Mouse (Mus musculus) gastrocnemius, postnatal 36 days (tissue): ENCODE results near the gene Gm3880. TPM values are rescaled to one million over a fixed set of nuclear protein-coding genes. Genes with fewer than 3 reads are reported as not detected.
A peak's percentile ranks its signal among the peaks of the same experiment; 100 is the strongest.
"Not testable (repeated sequence)": the region's sequence is repeated elsewhere in the genome, so short reads cannot be mapped to it uniquely, and the experiment has no call there.

ENCODE experiments used
- DNase-seq, 2 experiments: peaks; one replicate each; pipeline ENCODE4 v3.0.0; 2022
- intact Hi-C: fragments of 180-260 bp; cut with DNase I; formaldehyde crosslinking; loops from one replicate; pipeline ENCODE4 v1.15.1; 2025
- long read RNA-seq, 2 experiments: library from polyadenylated mRNA; stranded (forward); transcript quantifications; one replicate each; pipeline ENCODE4 v2.0.0; 2021
- total RNA-seq, 2 experiments: library from RNA; stranded (reverse); gene quantifications; 2 replicates each; pipeline ENCODE4 v1.2.3; 2021

Gene Gm3880
- total RNA-seq = not detected
- long read RNA-seq, experiment 1 = 0 reads
- long read RNA-seq, experiment 2 = 0 reads

- DNase-seq, intact Hi-C loops: not testable (repeated sequence)
Observed at GRCm38 (mm10) chrX:102686872-102687271, at the start of gene Gm3880. Gene Gm3880, minus strand, starts transcription at chrX:102686972.

- intact Hi-C loops, DNase-seq: not testable (repeated sequence)
Observed at GRCm38 (mm10) chrX:102724226-102724625, 37.5 kb upstream of the Gm3880 start.

GRCm38 (mm10) chrX:102707535-102707934, 20.8 kb upstream of the Gm3880 start, which contains the start of the genes Gm9112 and Dmrtc1b:
Gene Gm9112, minus strand, starts transcription at chrX:102707635.
Gene Dmrtc1b, plus strand, starts transcription at chrX:102707865.
- DNase-seq, intact Hi-C loops: not testable (repeated sequence)

- intact Hi-C loops, DNase-seq: not testable (repeated sequence)
Observed at GRCm38 (mm10) chrX:102700636-102701035, 13.9 kb upstream of the Gm3880 start.

- DNase-seq = not testable (repeated sequence)
Observed at GRCm38 (mm10) chrX:102689252-102689651, 2.5 kb upstream of the Gm3880 start.

GRCm38 (mm10) chrX:102684706-102685105, 2.1 kb downstream of the Gm3880 start:
- intact Hi-C loops = not testable (repeated sequence)

More at GRCm38 (mm10) chrX:102689252-102689651, 2.5 kb upstream of the Gm3880 start:
- intact Hi-C loops = not testable (repeated sequence)

GRCm38 (mm10) chrX:102666641-102667040, 20.1 kb downstream of the Gm3880 start:
- no peak for DNase-seq
- intact Hi-C loops = no loop called here

More at GRCm38 (mm10) chrX:102684706-102685105, 2.1 kb downstream of the Gm3880 start:
- DNase-seq = not testable (repeated sequence)

- DNase-seq = peak in 1 of 2 experiments; percentile 17
- intact Hi-C loops = no loop called here
Observed at GRCm38 (mm10) chrX:102660712-102661111, 26.1 kb downstream of the Gm3880 start.

- intact Hi-C loops = no loop called here
- no peak for DNase-seq
Observed at GRCm38 (mm10) chrX:102645691-102646090, 41.1 kb downstream of the Gm3880 start.

GRCm38 (mm10) chrX:102645146-102645545, 41.6 kb downstream of the Gm3880 start:
- no peak for DNase-seq
- intact Hi-C loops = no loop called here

- peak in 1 of 2 experiments; percentile 28 for DNase-seq
Observed at GRCm38 (mm10) chrX:102644573-102644951, 42.2 kb downstream of the Gm3880 start.

GRCm38 (mm10) chrX:102643823-102644572, 42.8 kb downstream of the Gm3880 start, which contains the start of gene Phka1:
Gene Phka1, minus strand, starts transcription at chrX:102644246.
- intact Hi-C loops = no loop called here
- DNase-seq = peak; percentile 80 to 88

More at GRCm38 (mm10) chrX:102644573-102644951, 42.2 kb downstream of the Gm3880 start:
- intact Hi-C loops = no loop called here

Other genes with a start within 250 kb of the Gm3880 start
- gene Hdac8, start 181.6 kb downstream of the Gm3880 start, total RNA-seq = 1 to 10 TPM; 2.9 to 4.0 TPM
- 100 to 1,000 TPM; 451 to 641 TPM for gene Phka1, start 42.7 kb downstream of the Gm3880 start, total RNA-seq
- not detected for gene Gm9112, start 20.7 kb upstream of the Gm3880 start, total RNA-seq
- not detected for gene Dmrtc1b, start 20.9 kb upstream of the Gm3880 start, total RNA-seq
- gene Dmrtc1c1, start 116.0 kb upstream of the Gm3880 start, total RNA-seq = not detected
- gene Dmrtc1c2, start 167.6 kb upstream of the Gm3880 start, total RNA-seq = not detected
- not detected for gene 1700031F05Rik, start 181.0 kb upstream of the Gm3880 start, total RNA-seq
- gene Dmrtc1a, start 221.7 kb upstream of the Gm3880 start, total RNA-seq = not detected
- gene 1700011M02Rik, start 221.9 kb upstream of the Gm3880 start, total RNA-seq = not detected
- not detected for gene 1700018G05Rik, start 241.4 kb upstream of the Gm3880 start, total RNA-seq